Mouse (Mus musculus) heart, adult 18-20 months (tissue): ENCODE measurements around the gene 4933411K16Rik. TPM values are rescaled to one million over a fixed set of nuclear protein-coding genes. Genes with fewer than 3 reads are reported as not detected.

ENCODE experiments used
- DNase-seq, 2 experiments: peaks; one replicate each; pipeline ENCODE4 v3.0.0; 2021 to 2022; ENCODE audit warnings: mixed read lengths in 1 of 2
- long read RNA-seq, 2 experiments: library from polyadenylated mRNA; stranded (forward); transcript quantifications; one replicate each; pipeline ENCODE4 v2.0.0; 2021
- total RNA-seq, 2 experiments: library from RNA; stranded (reverse); gene quantifications; 2 replicates each; pipeline ENCODE4 v1.2.3; 2021

4933411K16Rik gene
- not detected for total RNA-seq
- long read RNA-seq, experiment 1: 0 reads
- long read RNA-seq, experiment 2: 0 reads

DNA sequence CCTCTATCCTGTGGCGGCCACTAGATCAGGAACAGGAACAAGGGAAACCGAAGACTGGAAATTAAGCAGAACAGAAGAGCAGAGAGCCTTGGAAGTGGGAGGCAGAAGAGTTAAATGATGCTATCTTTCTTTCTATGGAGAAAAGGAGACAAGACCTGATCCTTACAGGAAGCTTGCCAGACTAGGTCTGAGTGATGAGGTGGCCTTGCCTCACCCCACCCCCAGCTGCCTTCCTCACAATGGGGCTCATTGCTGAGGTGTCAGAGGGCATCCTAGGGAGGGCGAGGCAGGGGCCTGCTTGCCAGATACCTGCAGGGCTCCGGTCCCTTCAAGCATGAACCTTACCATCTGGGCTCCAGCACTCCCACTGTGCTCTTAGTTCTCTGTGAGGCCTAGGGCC lies at the start of gene 4933411K16Rik:
Gene 4933411K16Rik (plus strand): TSS at position 301 of the 400 bp plus-strand sequence.
- no peak for DNase-seq

DNA sequence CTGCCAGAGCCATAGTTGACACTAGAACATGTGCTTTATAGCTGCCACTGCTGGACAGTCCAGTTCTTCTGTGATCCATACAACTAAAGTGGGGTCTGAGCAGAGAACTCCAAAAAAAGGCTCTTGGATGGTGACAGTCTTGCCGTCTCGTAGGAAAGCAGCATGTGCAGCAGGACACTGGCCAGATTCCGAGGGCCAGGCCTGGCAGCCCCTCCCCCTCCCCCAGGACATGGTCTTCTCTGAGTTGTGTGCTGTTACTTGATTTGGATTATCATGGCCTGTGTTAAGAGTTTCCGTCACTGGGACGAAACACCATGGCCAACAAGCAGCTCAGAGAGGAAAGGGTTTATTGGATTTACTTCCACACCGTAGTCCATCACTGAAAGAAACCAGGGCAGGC lies 47.8 kb upstream of the 4933411K16Rik start:
- peak in 1 of 2 experiments; percentile 22 for DNase-seq

DNA sequence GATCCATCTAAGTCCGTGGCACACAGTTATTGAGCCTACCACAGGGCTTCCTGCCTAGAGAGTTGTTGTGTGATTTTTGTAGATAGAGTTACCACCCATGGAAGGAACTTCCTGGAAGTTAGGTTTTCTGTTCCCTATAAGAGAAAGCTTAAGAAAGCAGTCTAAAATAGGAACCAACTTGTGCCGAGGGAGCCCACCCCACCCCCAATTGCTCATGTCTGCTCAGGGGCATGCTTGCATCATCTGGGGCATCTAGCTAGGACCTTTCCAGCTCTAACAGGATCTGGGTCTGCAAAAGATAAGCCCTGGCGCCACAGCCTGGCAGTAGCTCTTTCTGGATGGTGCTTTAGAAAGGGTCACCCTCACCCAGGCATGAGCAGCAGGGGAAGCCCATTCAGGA lies 46.4 kb upstream of the 4933411K16Rik start:
- peak; percentile 32 to 59 for DNase-seq

DNA sequence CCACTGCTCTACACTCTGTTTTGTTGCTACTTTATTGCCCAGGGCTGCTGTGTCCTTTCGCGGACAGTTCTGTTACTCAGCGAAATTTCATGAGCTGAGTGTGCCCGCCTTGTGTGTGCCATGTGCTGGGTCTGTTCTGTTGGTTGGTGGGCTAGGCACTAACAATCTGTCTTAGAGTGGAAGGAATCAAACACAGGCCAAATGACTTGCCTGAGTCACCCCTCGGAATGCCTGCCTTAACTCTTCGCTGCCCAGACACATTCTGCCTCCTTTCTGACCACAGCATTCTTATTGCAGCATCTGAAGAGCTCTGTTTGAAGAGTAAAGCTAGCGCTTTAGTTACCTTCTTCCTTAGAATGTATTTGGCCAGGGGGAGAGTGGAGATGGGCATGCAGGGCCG lies 45.5 kb upstream of the 4933411K16Rik start:
- DNase-seq: no peak

DNA sequence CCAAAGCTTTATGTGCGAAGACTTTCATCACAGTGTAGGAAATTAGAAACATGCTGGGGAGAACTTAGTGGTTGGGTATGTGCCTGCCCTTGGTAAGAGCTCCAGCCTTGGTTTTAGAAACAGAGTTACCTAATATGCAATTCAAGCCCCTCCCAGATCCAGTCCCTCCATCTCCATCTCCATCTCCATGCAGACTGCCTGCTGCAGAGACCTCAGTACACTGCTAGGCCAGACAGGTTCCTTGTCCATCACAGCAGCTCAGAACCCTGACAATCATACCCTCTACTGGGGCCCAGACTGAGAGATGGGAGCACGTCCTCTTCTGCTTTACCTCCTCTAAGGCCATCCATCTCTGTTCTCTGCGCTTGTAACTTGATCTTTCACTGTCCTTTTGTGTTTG lies 43.5 kb upstream of the 4933411K16Rik start:
- peak in 1 of 2 experiments; percentile 17 for DNase-seq

DNA sequence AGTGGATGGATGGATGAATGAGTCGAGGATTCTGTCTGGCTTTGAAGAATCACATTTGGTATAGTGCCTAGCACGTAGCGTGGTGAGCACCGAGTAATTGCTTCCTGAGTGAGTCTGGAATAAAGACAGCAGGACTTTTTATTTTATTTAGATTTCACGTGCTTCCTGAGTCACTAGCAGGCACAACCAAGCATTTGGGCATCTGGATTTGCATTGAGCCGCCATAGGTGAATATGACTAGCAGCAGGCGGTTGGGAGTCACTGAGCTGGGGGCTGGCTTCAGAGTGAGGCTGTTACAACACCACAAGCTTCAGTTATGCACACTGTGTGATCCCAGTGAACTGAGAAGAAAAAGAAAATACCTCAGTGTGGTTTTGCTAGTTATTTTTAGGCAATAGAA lies 43.0 kb upstream of the 4933411K16Rik start:
- no peak for DNase-seq

GRCm38 (mm10) chr19:42010436-42010835 lies 41.6 kb upstream of the 4933411K16Rik start:
- DNase-seq: no peak

DNA sequence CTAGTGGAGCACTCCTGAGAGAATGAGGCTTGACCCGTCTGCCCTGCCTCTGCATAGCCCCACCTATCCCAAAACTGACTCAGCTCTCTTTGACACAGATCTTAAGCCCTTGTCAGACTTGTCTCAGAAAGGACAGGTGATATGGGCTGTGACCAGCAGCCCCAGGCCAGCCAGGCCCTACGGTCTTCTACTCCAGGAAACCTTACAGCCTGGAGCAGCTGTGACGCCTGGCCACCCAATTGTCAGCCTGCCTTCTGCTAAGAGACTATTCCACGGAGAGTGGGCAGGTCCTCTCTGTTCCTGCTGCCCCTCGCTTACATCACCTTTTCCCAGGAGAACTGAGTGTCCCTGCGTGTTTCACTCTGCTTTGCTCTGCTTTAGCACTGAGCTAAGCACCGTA lies 40.9 kb upstream of the 4933411K16Rik start:
- DNase-seq: no peak

GRCm38 (mm10) chr19:42014231-42014825 lies 37.7 kb upstream of the 4933411K16Rik start:
- no peak for DNase-seq

- DNase-seq: no peak
Measured at GRCm38 (mm10) chr19:42015001-42015400, 37.0 kb upstream of the 4933411K16Rik start.

GRCm38 (mm10) chr19:42016251-42016650 lies 35.8 kb upstream of the 4933411K16Rik start:
- DNase-seq: no peak

DNA sequence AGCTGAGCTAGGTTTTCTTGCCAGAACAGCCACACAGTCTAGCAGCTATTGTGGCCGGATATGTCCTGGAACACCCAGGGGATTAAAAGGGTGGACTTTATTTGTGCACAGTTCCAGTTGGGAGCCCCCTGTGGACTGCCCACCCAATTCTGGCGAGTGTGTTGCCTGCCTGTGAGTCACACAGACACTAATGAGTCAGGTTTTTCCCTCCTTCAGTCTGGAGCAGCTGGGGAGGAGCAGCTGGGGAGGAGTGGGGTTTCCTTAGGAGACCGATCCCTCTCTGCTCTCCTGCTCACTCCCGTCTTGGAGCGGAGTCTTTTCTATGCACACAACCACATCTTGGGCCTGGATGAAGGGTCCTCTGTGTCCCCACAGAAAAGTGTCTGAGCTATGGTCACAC lies 35.2 kb upstream of the 4933411K16Rik start:
- peak; percentile 66 to 81 for DNase-seq

DNA sequence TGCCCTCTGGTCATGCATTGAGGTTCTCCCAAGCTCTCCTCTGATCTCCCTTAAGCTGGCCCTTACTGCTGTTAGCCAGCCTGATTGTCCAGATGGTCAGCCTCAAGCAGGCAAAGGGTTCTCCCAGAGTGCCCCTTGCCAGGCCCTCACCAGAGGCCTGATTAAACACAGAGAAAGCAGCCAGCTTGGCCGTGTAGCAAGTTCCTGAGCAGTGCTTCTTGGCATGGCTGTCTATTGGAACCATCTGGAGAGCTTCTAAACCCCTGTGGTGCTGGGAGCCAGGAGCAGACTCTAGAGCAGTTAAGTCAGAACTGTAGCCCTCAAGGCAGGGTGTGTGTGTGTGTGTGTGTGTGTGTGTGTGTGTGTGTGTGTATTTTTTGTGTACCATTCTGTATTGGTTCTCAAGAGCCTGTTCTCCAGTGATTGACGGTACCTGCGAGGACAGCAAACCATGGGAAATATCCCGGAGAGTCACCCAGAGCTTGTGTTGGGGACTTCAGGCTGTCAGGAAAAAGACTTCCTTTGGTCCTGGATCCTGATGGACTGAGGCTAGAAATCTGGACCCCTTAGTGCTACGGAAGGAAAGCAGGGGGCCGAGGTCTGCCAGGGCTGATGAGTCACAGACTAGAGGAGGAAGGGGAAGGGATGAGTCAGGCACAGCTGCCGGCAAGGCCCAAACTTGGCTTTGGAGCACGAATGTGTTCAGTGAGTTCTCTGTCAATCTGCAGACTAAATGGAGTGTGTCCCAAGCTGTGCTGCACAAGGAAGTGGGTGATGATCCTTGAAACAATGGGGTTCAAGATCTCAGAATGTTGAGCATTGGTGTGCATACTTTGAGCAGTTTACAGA lies 34.4 kb upstream of the 4933411K16Rik start:
- peak; percentile 82 to 91 for DNase-seq

DNA sequence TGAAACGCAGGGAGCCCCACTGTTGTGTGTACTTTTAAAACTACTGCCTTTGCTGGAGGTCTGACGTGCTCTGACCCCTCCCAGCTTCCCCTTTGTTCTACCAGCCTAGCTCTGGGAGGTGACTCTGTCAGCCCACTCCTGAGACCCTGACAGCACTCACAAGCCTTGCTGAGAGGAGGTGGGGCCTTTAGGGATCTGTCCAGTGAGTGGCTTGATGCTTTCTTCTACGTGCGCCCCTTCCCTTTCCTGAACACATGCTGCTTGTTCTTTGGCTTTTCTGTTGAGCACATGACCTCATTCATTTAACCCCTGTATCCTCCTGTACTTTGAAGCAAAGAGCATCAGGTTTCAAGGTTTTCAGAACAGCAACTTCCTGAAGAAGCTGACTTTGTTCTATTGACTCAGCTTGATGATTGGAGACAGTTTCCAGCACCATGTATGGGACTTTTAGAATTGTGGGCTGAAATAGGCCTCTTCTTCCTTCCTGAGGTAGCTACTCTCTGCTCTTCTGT lies 33.0 kb upstream of the 4933411K16Rik start:
- peak in 1 of 2 experiments; percentile 20 for DNase-seq

DNA sequence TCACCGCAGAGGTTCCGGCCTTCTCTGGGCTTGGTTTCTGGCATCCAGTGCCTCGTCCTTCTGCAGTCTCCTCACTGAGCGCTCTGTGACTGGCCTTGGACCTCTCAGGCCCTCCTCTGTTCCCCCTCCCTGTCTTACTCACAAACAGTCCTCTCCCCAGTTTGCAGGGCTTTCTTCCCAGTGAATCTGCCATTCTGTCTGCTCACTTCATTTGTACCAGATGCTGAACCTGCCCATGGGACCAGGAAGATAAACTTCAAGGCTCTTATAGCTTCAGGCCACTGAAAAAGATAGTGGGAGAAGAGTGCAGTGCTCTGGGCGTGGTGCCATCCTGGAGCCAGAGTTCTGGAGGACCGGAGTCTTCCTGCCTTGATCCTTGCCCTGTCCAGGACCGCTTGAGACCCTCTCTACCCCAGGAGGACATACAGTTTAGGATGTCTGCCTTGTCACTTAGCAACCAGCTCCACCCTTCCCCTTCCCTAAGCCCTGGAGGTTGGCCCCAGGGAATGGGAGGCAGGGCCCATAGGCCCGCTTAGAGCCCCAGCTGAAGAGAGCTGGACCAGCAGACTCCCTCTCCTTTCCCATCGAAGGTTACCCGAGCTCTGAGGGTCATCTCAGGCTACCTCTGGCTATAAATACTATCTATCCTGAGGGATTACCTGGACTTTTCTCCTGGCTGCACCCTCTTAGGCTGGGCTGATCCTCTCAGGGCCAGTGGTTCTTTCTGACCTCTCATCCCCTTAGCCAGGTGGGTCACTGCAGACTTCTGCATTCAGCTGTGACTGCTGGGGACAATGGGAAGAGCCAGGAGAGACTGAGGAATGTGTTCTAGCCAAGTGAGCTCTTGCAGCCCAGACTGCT lies 30.1 kb upstream of the 4933411K16Rik start:
- DNase-seq: peak in 1 of 2 experiments; percentile 44

- DNase-seq: peak in 1 of 2 experiments; percentile 35
Measured at GRCm38 (mm10) chr19:42022542-42022848, 29.6 kb upstream of the 4933411K16Rik start.

DNA sequence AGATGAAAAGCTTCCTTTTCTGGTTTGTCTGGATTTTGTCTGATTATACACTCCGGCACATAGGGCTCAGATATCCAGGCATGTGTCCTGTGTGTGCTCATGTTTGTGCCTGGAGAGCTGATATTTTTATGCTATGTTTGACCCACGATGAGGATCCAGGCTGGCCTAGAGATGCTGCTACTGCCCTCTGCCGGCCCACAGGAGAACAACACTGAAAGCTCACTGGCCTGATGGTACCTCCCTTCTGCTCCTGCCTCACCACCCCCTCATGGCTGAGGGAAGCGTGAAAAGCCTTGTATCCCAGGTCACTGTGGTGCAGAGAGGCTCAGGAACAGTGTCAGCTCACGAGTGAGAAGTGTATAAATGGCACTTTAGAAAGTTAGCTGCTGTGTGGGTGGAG lies 25.9 kb upstream of the 4933411K16Rik start:
- DNase-seq: peak; percentile 83 to 91

GRCm38 (mm10) chr19:42031112-42031511 lies 20.9 kb upstream of the 4933411K16Rik start:
- no peak for DNase-seq

DNA sequence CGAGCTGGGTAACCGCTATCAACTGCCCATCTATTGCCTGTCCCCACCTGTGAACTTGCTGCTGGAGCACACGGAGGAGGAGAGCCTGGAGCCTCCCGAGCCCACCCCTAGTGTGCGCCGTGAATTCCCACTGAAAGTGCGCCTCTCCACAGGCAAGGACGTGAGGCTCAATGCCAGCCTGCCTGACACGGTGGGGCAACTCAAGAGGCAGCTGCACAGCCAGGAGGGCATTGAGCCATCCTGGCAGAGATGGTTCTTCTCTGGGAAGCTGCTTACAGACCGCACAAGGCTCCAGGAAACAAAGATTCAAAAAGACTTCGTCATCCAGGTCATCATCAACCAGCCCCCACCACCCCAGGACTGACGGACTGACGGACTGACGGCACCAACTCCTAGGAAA lies 18.4 kb upstream of the 4933411K16Rik start:
- no peak for DNase-seq

- DNase-seq: no peak
Measured at GRCm38 (mm10) chr19:42034146-42034775, 17.8 kb upstream of the 4933411K16Rik start.

GRCm38 (mm10) chr19:42034881-42035455 lies 17.1 kb upstream of the 4933411K16Rik start:
- no peak for DNase-seq
